Mouse (Mus musculus) cerebellum, adult 11 months (tissue): ENCODE results near the gene Sac3d1.
"Not testable (repeated sequence)": the region's sequence is repeated elsewhere in the genome, so short reads cannot be mapped to it uniquely, and the experiment has no call there.

Experiments used
- DNase-seq: peaks from one replicate; pipeline ENCODE4 v3.0.0; 2022

Gene Sac3d1

GRCm38 (mm10) chr19:6117986-6118676, at the start of gene Sac3d1:
Gene Sac3d1, minus strand, starts transcription at chr19:6118650.
- peak; percentile 83 for DNase-seq

GRCm38 (mm10) chr19:6166750-6167149, 48.3 kb upstream of the Sac3d1 start:
- no peak for DNase-seq

- no peak for DNase-seq
Measured at GRCm38 (mm10) chr19:6163872-6164547, 45.6 kb upstream of the Sac3d1 start.

- DNase-seq, result peak; percentile 20
Measured at GRCm38 (mm10) chr19:6157220-6157619, 38.8 kb upstream of the Sac3d1 start.

GRCm38 (mm10) chr19:6156372-6156771, 37.9 kb upstream of the Sac3d1 start:
- no peak for DNase-seq

GRCm38 (mm10) chr19:6155174-6155573, 36.7 kb upstream of the Sac3d1 start:
- DNase-seq, result no peak

- no peak for DNase-seq
Measured at GRCm38 (mm10) chr19:6144842-6145241, 26.4 kb upstream of the Sac3d1 start.

GRCm38 (mm10) chr19:6141394-6141749, 22.9 kb upstream of the Sac3d1 start, which contains the start of gene Arl2:
Gene Arl2, minus strand, starts transcription at chr19:6141548.
- peak; percentile 77 for DNase-seq

GRCm38 (mm10) chr19:6140678-6141393, 22.4 kb upstream of the Sac3d1 start, which contains the start of gene Batf2:
Gene Batf2, plus strand, starts transcription at chr19:6140983.
- DNase-seq, result peak; percentile 91

- no peak for DNase-seq
Measured at GRCm38 (mm10) chr19:6140374-6140677, 21.9 kb upstream of the Sac3d1 start.

- DNase-seq, result peak; percentile 44
Measured at GRCm38 (mm10) chr19:6139701-6140100, 21.3 kb upstream of the Sac3d1 start.

- no peak for DNase-seq
Measured at GRCm38 (mm10) chr19:6136397-6136796, 17.9 kb upstream of the Sac3d1 start.

- DNase-seq, result not testable (repeated sequence)
Measured at GRCm38 (mm10) chr19:6133197-6133596, 14.7 kb upstream of the Sac3d1 start.

- DNase-seq, result no peak
Measured at GRCm38 (mm10) chr19:6132171-6132827, 13.8 kb upstream of the Sac3d1 start.

- DNase-seq, result not testable (repeated sequence)
Measured at GRCm38 (mm10) chr19:6130414-6131128, 12.1 kb upstream of the Sac3d1 start.

- DNase-seq, result peak; percentile 96
Measured at GRCm38 (mm10) chr19:6127760-6128341, 9.4 kb upstream of the Sac3d1 start, which contains the start of gene Snx15. Gene Snx15, minus strand, starts transcription at chr19:6128304.

- DNase-seq, result no peak
Measured at GRCm38 (mm10) chr19:6126789-6127580, 8.5 kb upstream of the Sac3d1 start.

GRCm38 (mm10) chr19:6126289-6126688, 7.8 kb upstream of the Sac3d1 start:
- DNase-seq, result no peak

- no peak for DNase-seq
Measured at GRCm38 (mm10) chr19:6124898-6125297, 6.4 kb upstream of the Sac3d1 start.

GRCm38 (mm10) chr19:6123330-6123729, 4.9 kb upstream of the Sac3d1 start:
- DNase-seq, result no peak

- no peak for DNase-seq
Measured at GRCm38 (mm10) chr19:6121761-6122160, 3.3 kb upstream of the Sac3d1 start.
